Mouse (Mus musculus): ENCODE measurements around the gene Zfp366.

- TF ChIP-seq MYOD1 (IDR thresholded peaks at IDR 0.05; ENCODE audit: control insufficient read depth, insufficient read length, low read depth) (no peak), USF1 (IDR thresholded peaks at IDR 0.05; ENCODE audit: low read depth) (no peak), CTCF (IDR thresholded peaks at IDR 0.05; ENCODE audit: control insufficient read depth, insufficient read depth, insufficient read length) (no peak), MYOG (IDR thresholded peaks at IDR 0.05; ENCODE audit: control insufficient read depth, extremely low read depth, insufficient read length) (no peak), CEBPB (IDR thresholded peaks at IDR 0.05; ENCODE audit: low read depth) (no peak)
Observed at GRCm38 (mm10) chr13:99263159-99263783, 78.6 kb downstream of the Zfp366 start.
